ENCODE assay signal across 27 mouse cellular contexts in the genomic region with DNA sequence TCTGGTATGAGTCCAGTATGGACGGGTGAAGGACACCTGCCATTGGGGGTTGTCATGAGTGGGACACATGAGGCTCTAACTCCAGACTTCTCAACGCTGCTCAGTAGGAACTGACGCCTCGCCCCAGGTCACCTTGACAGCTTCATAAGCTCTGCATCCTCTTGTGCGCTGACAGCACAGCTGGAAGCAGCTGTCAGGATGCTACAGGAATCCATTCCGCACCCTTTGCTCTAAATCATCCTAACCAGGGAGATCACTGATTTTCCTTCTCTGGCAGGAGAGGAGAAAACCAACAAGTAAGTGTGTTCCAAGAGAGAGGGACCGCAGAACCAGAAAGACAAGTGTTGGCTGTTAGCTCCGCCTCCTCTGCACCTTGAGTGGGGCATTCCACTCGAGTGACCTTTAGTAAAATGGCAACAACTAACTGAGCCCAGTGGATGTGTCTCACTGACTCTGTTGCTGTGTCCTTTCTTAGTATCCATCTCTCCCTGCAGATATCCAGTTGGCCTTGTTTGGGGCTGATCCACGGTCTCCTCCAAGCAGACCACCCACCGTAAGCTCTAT.
DNase-seq lines count a peak whose midpoint lies in the region; ATAC-seq lines count a peak whose summit lies in the region.
"Had no signal": no experiment of that assay in that cellular context is flagged by ENCODE, and none has a peak within 500 bp of the region (broad histone marks: within the 10 kb centered on the region; RNA-seq: fewer than 3 reads in every experiment).

No protein-coding gene starts in this region.

- peaks cover 38% of the 10 kb centered on the region for H3K4me1 ChIP-seq in intestine, embryonic 15.5 days (replicated peaks)
- peaks cover 45% of the 10 kb centered on the region for H3K4me1 ChIP-seq in stomach, embryonic 14.5 days (ENCODE audit: control insufficient read depth, insufficient read depth, low read length)
- H3K4me1 ChIP-seq: hindbrain, embryonic 15.5 days; liver, embryonic 13.5 days had no signal

- no peak for ATAC-seq in intestine, embryonic 15.5 days
- no peak for ATAC-seq in stomach, embryonic 14.5 days (ENCODE audit: insufficient number of reproducible peaks, insufficient read depth, low FRiP score, low read depth)
- ATAC-seq: forebrain, embryonic 13.5 days; inflammation-experienced regulatory T-cells, adult 6 months; midbrain, embryonic 13.5 days had no signal

- peak overlapping the region; percentile 8; the same call in 1 of the 2 replicates for H3K27ac ChIP-seq in intestine, embryonic 15.5 days
- H3K27ac ChIP-seq in stomach, embryonic 14.5 days (ENCODE audit: low read length), result peak overlapping the region; percentile 69; the same call in 1 of the 2 replicates
- H3K27ac ChIP-seq: forebrain, embryonic 13.5 days; heart, embryonic 13.5 days; hindbrain, embryonic 15.5 days; limb, embryonic 10.5 days; limb, embryonic 15.5 days; liver, embryonic 13.5 days; macrophage; midbrain, embryonic 13.5 days; neural tube, embryonic 13.5 days had no signal

- peaks cover 3% of the 10 kb centered on the region; the same call in 1 of the 2 replicates for H3K9me3 ChIP-seq in intestine, embryonic 15.5 days
- H3K9me3 ChIP-seq in stomach, embryonic 14.5 days (ENCODE audit: control insufficient read depth, low read depth, low read length), result no peaks in the 10 kb centered on the region
- H3K9me3 ChIP-seq: forebrain, embryonic 13.5 days; heart, embryonic 13.5 days; hindbrain, embryonic 15.5 days; limb, embryonic 10.5 days; limb, embryonic 15.5 days; liver, embryonic 13.5 days; midbrain, embryonic 13.5 days; neural tube, embryonic 13.5 days had no signal

- no peak overlapping the region for H3K9ac ChIP-seq in intestine, embryonic 15.5 days
- H3K9ac ChIP-seq in stomach, embryonic 14.5 days (replicated peaks; ENCODE audit: low read depth, low read length), result no peak overlapping the region
- H3K9ac ChIP-seq: forebrain, embryonic 13.5 days; heart, embryonic 13.5 days; hindbrain, embryonic 15.5 days; limb, embryonic 15.5 days; liver, embryonic 13.5 days; midbrain, embryonic 13.5 days; neural tube, embryonic 13.5 days had no signal

- H3K4me3 ChIP-seq in intestine, embryonic 15.5 days (replicated peaks), result no peak overlapping the region
- no peak overlapping the region for H3K4me3 ChIP-seq in stomach, embryonic 14.5 days (ENCODE audit: low read depth, low read length)
- H3K4me3 ChIP-seq: forebrain, embryonic 13.5 days; heart, embryonic 13.5 days; hindbrain, embryonic 15.5 days; limb, embryonic 10.5 days; limb, embryonic 15.5 days; liver, embryonic 13.5 days; midbrain, embryonic 13.5 days; neural tube, embryonic 13.5 days had no signal

- H3K36me3 ChIP-seq in intestine, embryonic 15.5 days, result no peaks in the 10 kb centered on the region
- no peaks in the 10 kb centered on the region for H3K36me3 ChIP-seq in stomach, embryonic 14.5 days (ENCODE audit: control insufficient read depth, insufficient read depth, low read length)
- H3K36me3 ChIP-seq: heart, embryonic 13.5 days; hindbrain, embryonic 15.5 days; limb, embryonic 10.5 days; limb, embryonic 15.5 days; liver, embryonic 13.5 days; midbrain, embryonic 13.5 days; neural tube, embryonic 13.5 days had no signal

- no peaks in the 10 kb centered on the region for H3K27me3 ChIP-seq in intestine, embryonic 15.5 days (replicated peaks)
- no peaks in the 10 kb centered on the region for H3K27me3 ChIP-seq in stomach, embryonic 14.5 days (ENCODE audit: control insufficient read depth, insufficient read depth, low read length)
- H3K27me3 ChIP-seq: heart, embryonic 13.5 days; hindbrain, embryonic 15.5 days; limb, embryonic 15.5 days; liver, embryonic 13.5 days; neural tube, embryonic 13.5 days had no signal

- 65% methylated on average over 11 of the region's 11 CpGs for WGBS in intestine, embryonic 15.5 days
- WGBS in stomach, embryonic 14.5 days, result 60% methylated on average over 11 of the region's 11 CpGs

- peak; percentile 74 for DNase-seq in heart, adult 11 months
- no peak for DNase-seq in heart, adult 18-20 months
- peak; percentile 61 to 76 for DNase-seq in lung, adult 18-20 months
- no peak for DNase-seq in lung, postnatal 4 days
- DNase-seq in left cerebral cortex, adult 11 months (ENCODE audit: low spot score), result no peak
- DNase-seq in spleen, postnatal 10 days (ENCODE audit: low spot score in 2 of 2), result no peak
- DNase-seq: adrenal gland, adult 8-10 months; cerebellum, adult 2 months; cerebellum, postnatal 36 days; gastrocnemius, postnatal 14 days; heart, postnatal 10 days; kidney, postnatal 4 days; layer of hippocampus, postnatal 36 days; liver, embryonic 13.5 days; thymus, adult 2 months; thymus, postnatal 36 days had no signal

- no peak overlapping the region for H3K4me2 ChIP-seq in intestine, embryonic 15.5 days (replicated peaks)
- no peak overlapping the region for H3K4me2 ChIP-seq in stomach, embryonic 14.5 days (replicated peaks; ENCODE audit: low read depth, low read length)
- H3K4me2 ChIP-seq: forebrain, embryonic 13.5 days; heart, embryonic 13.5 days; hindbrain, embryonic 15.5 days; limb, embryonic 15.5 days; liver, embryonic 13.5 days; midbrain, embryonic 13.5 days; neural tube, embryonic 13.5 days had no signal

Comparison
In these comparisons a context has a peak if more than half of its experiments do, and no peak if none do; other contexts are left out.
1. DNase-seq: peak in heart, adult 11 months (single experiment) and lung, adult 18-20 months (2 of 2); none in heart, adult 18-20 months (0 of 2), lung, postnatal 4 days (0 of 2), left cerebral cortex, adult 11 months (single experiment) and spleen, postnatal 10 days (0 of 2).